8 mouse cellular contexts compared by ENCODE assay signal in genomic region chr2:164996848-164997720, GRCm38 (mm10). TPM values are rescaled to one million over a fixed set of nuclear protein-coding genes. Genes with fewer than 3 reads are reported as not detected.
DNase-seq lines count a peak whose midpoint lies in the region; ATAC-seq and TF ChIP-seq lines count a peak whose summit lies in the region.

No protein-coding gene starts in this region.

- H3K36me3 ChIP-seq in heart, embryonic 14.5 days (ENCODE audit: control insufficient read depth, insufficient read depth, low read length) = peaks cover 33% of the 10 kb centered on the region
- H3K36me3 ChIP-seq in liver, embryonic 14.5 days (replicated peaks; ENCODE audit: control insufficient read depth, insufficient read depth, low read depth) = peaks cover 6% of the 10 kb centered on the region; the same call in 1 of the 2 replicates
- H3K36me3 ChIP-seq in stomach, postnatal 0 days (ENCODE audit: control insufficient read depth, insufficient read depth, low read length) = peaks cover 17% of the 10 kb centered on the region; the same call in 1 of the 2 replicates

- no peaks in the 10 kb centered on the region for H3K9me3 ChIP-seq in heart, embryonic 14.5 days (ENCODE audit: control insufficient read depth, low read length)
- H3K9me3 ChIP-seq in liver, embryonic 14.5 days (ENCODE audit: control insufficient read depth, low read length) = no peaks in the 10 kb centered on the region
- H3K9me3 ChIP-seq in stomach, postnatal 0 days (ENCODE audit: control insufficient read depth, low read length) = no peaks in the 10 kb centered on the region

- no peak for TF ChIP-seq CTCF in liver, embryonic 14.5 days (IDR thresholded peaks at IDR 0.05; ENCODE audit: low read depth)
- TF ChIP-seq CTCF in stomach, postnatal 0 days (IDR thresholded peaks at IDR 0.05; ENCODE audit: low read depth) = no peak

- peak overlapping the region; percentile 73 for H3K4me2 ChIP-seq in heart, embryonic 14.5 days (ENCODE audit: low read length)
- peak overlapping the region; percentile 35 for H3K4me2 ChIP-seq in liver, embryonic 14.5 days (ENCODE audit: low read depth)
- H3K4me2 ChIP-seq in stomach, postnatal 0 days (replicated peaks; ENCODE audit: low read depth) = peak overlapping the region; percentile 67

- DNase-seq in adrenal gland, postnatal 14 days = peak; percentile 38
- no peak for DNase-seq in adrenal gland, postnatal 4 days (ENCODE audit: low spot score in 2 of 2)
- peak; percentile 32 for DNase-seq in ZHBTc4 (ENCODE audit: low read depth, low spot score)
- no peak for DNase-seq in liver, embryonic 14.5 days (ENCODE audit: low read depth in 3 of 3, low spot score in 3 of 3)
- DNase-seq in stomach, postnatal 0 days (ENCODE audit: low spot score) = no peak
- no peak for DNase-seq in frontal cortex, adult 2 months (ENCODE audit: extremely low spot score in 1 of 2, low spot score in 1 of 2)
- DNase-seq in thymus, postnatal 25 days = no peak

- ATAC-seq in heart, embryonic 14.5 days (ENCODE audit: insufficient number of reproducible peaks, insufficient read depth, low FRiP score, low read depth) = no peak; the same call in 1 of the 2 replicates
- no peak for ATAC-seq in liver, embryonic 14.5 days (ENCODE audit: insufficient read depth)
- ATAC-seq in stomach, postnatal 0 days (ENCODE audit: low FRiP score, low TSS enrichment) = no peak

- 12% methylated on average over 40 of the region's 49 CpGs for WGBS in heart, embryonic 14.5 days
- 11% methylated on average over 48 of the region's 49 CpGs for WGBS in liver, embryonic 14.5 days (ENCODE audit: insufficient replicate concordance)
- 13% methylated on average over 49 of the region's 49 CpGs for WGBS in stomach, postnatal 0 days

- H3K27me3 ChIP-seq in heart, embryonic 14.5 days (ENCODE audit: control insufficient read depth, insufficient read depth, low read length) = peaks cover 56% of the 10 kb centered on the region
- H3K27me3 ChIP-seq in liver, embryonic 14.5 days (ENCODE audit: control insufficient read depth, insufficient read depth, low read length) = peaks cover 24% of the 10 kb centered on the region
- no peaks in the 10 kb centered on the region for H3K27me3 ChIP-seq in stomach, postnatal 0 days (ENCODE audit: control insufficient read depth, insufficient read depth, low read length)

- H3K27ac ChIP-seq in heart, embryonic 14.5 days (replicated peaks in 1 of 2; ENCODE audit: control insufficient read depth in 1 of 2, insufficient read depth in 1 of 2, low read depth in 2 of 2, low read length in 2 of 2) = no peak overlapping the region
- no peak overlapping the region for H3K27ac ChIP-seq in liver, embryonic 14.5 days
- H3K27ac ChIP-seq in stomach, postnatal 0 days (replicated peaks) = no peak overlapping the region

- TF ChIP-seq EP300 in liver, embryonic 14.5 days (IDR thresholded peaks at IDR 0.05; ENCODE audit: low read depth) = no peak
- TF ChIP-seq EP300 in stomach, postnatal 0 days (optimal IDR thresholded peaks at IDR 0.05) = no peak

- H3K4me1 ChIP-seq in heart, embryonic 14.5 days (ENCODE audit: control insufficient read depth in 2 of 2, insufficient read depth in 2 of 2, low read length in 2 of 2) = peaks cover 0 to 20% of the 10 kb centered on the region in 2 experiments; a peak in 3 of 4 replicates
- H3K4me1 ChIP-seq in liver, embryonic 14.5 days (replicated peaks; ENCODE audit: control insufficient read depth in 2 of 2, insufficient read depth in 2 of 2, low read length in 1 of 2) = no peaks in the 10 kb centered on the region
- H3K4me1 ChIP-seq in stomach, postnatal 0 days (replicated peaks; ENCODE audit: control insufficient read depth, insufficient read depth) = peaks cover 3% of the 10 kb centered on the region; the same call in 1 of the 2 replicates

- H3K9ac ChIP-seq in heart, embryonic 14.5 days (ENCODE audit: low read length) = peak overlapping the region; percentile 54; the same call in 1 of the 2 replicates
- H3K9ac ChIP-seq in liver, embryonic 14.5 days (replicated peaks) = no peak overlapping the region
- no peak overlapping the region for H3K9ac ChIP-seq in stomach, postnatal 0 days (ENCODE audit: low read length)

- H3K4me3 ChIP-seq in heart, embryonic 14.5 days (ENCODE audit: control insufficient read depth in 1 of 2, insufficient read depth in 1 of 2, low read depth in 1 of 2, low read length in 2 of 2) = peak overlapping the region; percentile 18 to 39
- peak overlapping the region in 1 of 2 experiments; percentile 20; a peak in 1 of 4 replicates for H3K4me3 ChIP-seq in liver, embryonic 14.5 days (ENCODE audit: insufficient read depth in 1 of 2, low read depth in 2 of 2, low read length in 2 of 2)
- H3K4me3 ChIP-seq in stomach, postnatal 0 days (ENCODE audit: low read depth, low read length) = peak overlapping the region; percentile 33

RNA-seq across cellular contexts. Expression of gene Slc12a5, which starts 36.5 kb away (rescaled TPM):
- total RNA-seq in adrenal gland, postnatal 14 days (2021) = 8.4 and 8.7 TPM in 2 replicates
- 10 to 100 TPM; 12.7 to 14.0 TPM for total RNA-seq in adrenal gland, postnatal 4 days (2021)
- 0.62 and 0.71 TPM in 2 replicates for polyA plus RNA-seq in heart, embryonic 14.5 days (2014; fragmentation: Nextera tagmentation; extraction: Ambion mirVana)
- 0.42 and 0.60 TPM in 2 replicates for polyA plus RNA-seq in liver, embryonic 14.5 days (2012; rRNA removed)
- polyA plus RNA-seq in liver, embryonic 14.5 days (2014; fragmentation: Nextera tagmentation; extraction: Ambion mirVana) = 0.10 and 0.24 TPM in 2 replicates
- 0.12 and 0.21 TPM in 2 replicates for polyA plus RNA-seq in stomach, postnatal 0 days (2015; fragmentation: Nextera tagmentation; extraction: Ambion mirVana)
- polyA plus RNA-seq in frontal cortex, adult 2 months (2012; rRNA removed) = 345 and 356 TPM in 2 replicates

RNA-seq across cellular contexts. Expression of gene Ncoa5, which starts 37.6 kb away (rescaled TPM):
- 37.6 and 40.5 TPM in 2 replicates for total RNA-seq in adrenal gland, postnatal 14 days (2021)
- 10 to 100 TPM; 43.7 to 50.1 TPM for total RNA-seq in adrenal gland, postnatal 4 days (2021)
- polyA plus RNA-seq in heart, embryonic 14.5 days (2014; fragmentation: Nextera tagmentation; extraction: Ambion mirVana) = 34.1 and 35.7 TPM in 2 replicates
- polyA plus RNA-seq in liver, embryonic 14.5 days (2012; rRNA removed) = 11.7 and 13.5 TPM in 2 replicates
- polyA plus RNA-seq in liver, embryonic 14.5 days (2014; fragmentation: Nextera tagmentation; extraction: Ambion mirVana) = 11.6 TPM in 2 replicates
- 17.3 and 17.9 TPM in 2 replicates for polyA plus RNA-seq in stomach, postnatal 0 days (2015; fragmentation: Nextera tagmentation; extraction: Ambion mirVana)
- polyA plus RNA-seq in frontal cortex, adult 2 months (2012; rRNA removed) = 57.4 and 67.1 TPM in 2 replicates

RNA-seq across cellular contexts. Expression of gene Mmp9, which starts 56.5 kb away (rescaled TPM):
- total RNA-seq in adrenal gland, postnatal 14 days (2021) = 1.7 and 2.0 TPM in 2 replicates
- 1 to 10 TPM; 3.4 to 5.7 TPM for total RNA-seq in adrenal gland, postnatal 4 days (2021)
- 0.09 TPM in 1 of 2 replicates, not detected in the other for polyA plus RNA-seq in heart, embryonic 14.5 days (2014; fragmentation: Nextera tagmentation; extraction: Ambion mirVana)
- polyA plus RNA-seq in liver, embryonic 14.5 days (2012; rRNA removed) = 0.97 and 1.00 TPM in 2 replicates
- 0.76 and 1.2 TPM in 2 replicates for polyA plus RNA-seq in liver, embryonic 14.5 days (2014; fragmentation: Nextera tagmentation; extraction: Ambion mirVana)
- polyA plus RNA-seq in stomach, postnatal 0 days (2015; fragmentation: Nextera tagmentation; extraction: Ambion mirVana) = 0.87 and 1.1 TPM in 2 replicates
- 1.2 and 1.3 TPM in 2 replicates for polyA plus RNA-seq in frontal cortex, adult 2 months (2012; rRNA removed)

RNA-seq across cellular contexts. Expression of gene Cd40, which starts 58.3 kb away (rescaled TPM):
- total RNA-seq in adrenal gland, postnatal 14 days (2021) = 3.3 and 6.5 TPM in 2 replicates
- total RNA-seq in adrenal gland, postnatal 4 days (2021) = 1 to 10 TPM; 6.3 to 8.5 TPM
- polyA plus RNA-seq in heart, embryonic 14.5 days (2014; fragmentation: Nextera tagmentation; extraction: Ambion mirVana) = 5.8 and 8.6 TPM in 2 replicates
- polyA plus RNA-seq in liver, embryonic 14.5 days (2012; rRNA removed) = 1.9 and 2.4 TPM in 2 replicates
- 3.0 and 4.3 TPM in 2 replicates for polyA plus RNA-seq in liver, embryonic 14.5 days (2014; fragmentation: Nextera tagmentation; extraction: Ambion mirVana)
- polyA plus RNA-seq in stomach, postnatal 0 days (2015; fragmentation: Nextera tagmentation; extraction: Ambion mirVana) = 3.3 and 3.7 TPM in 2 replicates
- 1.5 and 1.8 TPM in 2 replicates for polyA plus RNA-seq in frontal cortex, adult 2 months (2012; rRNA removed)

Comparison
In these comparisons a context has a peak if more than half of its experiments do, and no peak if none do; other contexts are left out.
1. DNase-seq: peak in adrenal gland, postnatal 14 days (single experiment) and ZHBTc4 (single experiment); none in adrenal gland, postnatal 4 days (0 of 2), liver, embryonic 14.5 days (0 of 3), stomach, postnatal 0 days (single experiment), frontal cortex, adult 2 months (0 of 2) and thymus, postnatal 25 days (single experiment).
2. RNA of gene Slc12a5, which starts 36.5 kb away (polyA plus RNA-seq): 345 to 356 TPM in frontal cortex, adult 2 months; 0.62 to 0.71 TPM in heart, embryonic 14.5 days, 0.10 to 0.60 TPM in liver, embryonic 14.5 days and 0.12 to 0.21 TPM in stomach, postnatal 0 days; every median in the first group is over 100 times any median in the second.
3. Peak in every context shown above with its lines, with median percentiles within 50 percentile points of each other: H3K4me2 ChIP-seq.